8 mouse cellular contexts compared by ENCODE assay signal in genomic region chr17:24470701-24471527, GRCm38 (mm10). TPM values are rescaled to one million over a fixed set of nuclear protein-coding genes. Genes with fewer than 3 reads are reported as not detected.
DNase-seq lines count a peak whose midpoint lies in the region; ATAC-seq and TF ChIP-seq lines count a peak whose summit lies in the region.

No protein-coding gene starts in this region.

- peak overlapping the region; percentile 88 for H3K9ac ChIP-seq in embryonic facial prominence, embryonic 11.5 days (replicated peaks; ENCODE audit: low read length)
- peak overlapping the region; percentile 89 for H3K9ac ChIP-seq in hindbrain, embryonic 11.5 days (ENCODE audit: low read depth, low read length)
- H3K9ac ChIP-seq in liver, embryonic 11.5 days (ENCODE audit: low read depth, low read length) = peak overlapping the region; percentile 99
- H3K9ac ChIP-seq in neural tube, embryonic 15.5 days (replicated peaks) = peak overlapping the region; percentile 92

- ATAC-seq in embryonic facial prominence, embryonic 11.5 days (replicated peaks; ENCODE audit: insufficient number of reproducible peaks, low FRiP score, low TSS enrichment, low read depth) = 0 out of 2 replicates have a peak, but pooled peaks have one; percentile 4
- ATAC-seq in hindbrain, embryonic 11.5 days (ENCODE audit: low FRiP score) = peak; percentile 31
- peak; percentile 44 for ATAC-seq in liver, embryonic 11.5 days (replicated peaks; ENCODE audit: low FRiP score)
- ATAC-seq in neural tube, embryonic 15.5 days (ENCODE audit: low FRiP score) = peak; percentile 21

- no peaks in the 10 kb centered on the region for H3K27me3 ChIP-seq in embryonic facial prominence, embryonic 11.5 days (ENCODE audit: control insufficient read depth, insufficient read depth, low read length)
- no peaks in the 10 kb centered on the region for H3K27me3 ChIP-seq in hindbrain, embryonic 11.5 days (ENCODE audit: control insufficient read depth, insufficient read depth, low read length)
- H3K27me3 ChIP-seq in liver, embryonic 11.5 days (replicated peaks; ENCODE audit: control insufficient read depth, insufficient read depth, low read length) = no peaks in the 10 kb centered on the region
- no peaks in the 10 kb centered on the region for H3K27me3 ChIP-seq in neural tube, embryonic 15.5 days (replicated peaks)

- TF ChIP-seq CTCF in layer of hippocampus, adult 2 months (conservative IDR thresholded peaks at IDR 0.05) = no peak

- 1% methylated on average over 67 of the region's 68 CpGs for WGBS in embryonic facial prominence, embryonic 11.5 days
- WGBS in hindbrain, embryonic 11.5 days = 1% methylated on average over 68 of the region's 68 CpGs
- under 1% methylated on average over 68 of the region's 68 CpGs for WGBS in liver, embryonic 11.5 days
- WGBS in neural tube, embryonic 15.5 days = under 1% methylated on average over 68 of the region's 68 CpGs

- H3K4me1 ChIP-seq in embryonic facial prominence, embryonic 11.5 days (ENCODE audit: control insufficient read depth, insufficient read depth, low read length) = no peaks in the 10 kb centered on the region; the same call in 1 of the 2 replicates
- H3K4me1 ChIP-seq in hindbrain, embryonic 11.5 days (replicated peaks; ENCODE audit: control insufficient read depth, insufficient read depth, low read length) = peaks cover 10% of the 10 kb centered on the region
- peaks cover 16% of the 10 kb centered on the region for H3K4me1 ChIP-seq in liver, embryonic 11.5 days (replicated peaks; ENCODE audit: control insufficient read depth, insufficient read depth, low read length)
- peaks cover 43% of the 10 kb centered on the region for H3K4me1 ChIP-seq in neural tube, embryonic 15.5 days

- H3K27ac ChIP-seq in layer of hippocampus, adult 2 months = peak overlapping the region; percentile 96
- H3K27ac ChIP-seq in embryonic facial prominence, embryonic 11.5 days (replicated peaks; ENCODE audit: low read depth, low read length) = peak overlapping the region; percentile 65
- H3K27ac ChIP-seq in hindbrain, embryonic 11.5 days (ENCODE audit: low read depth, low read length) = peak overlapping the region; percentile 80
- peak overlapping the region; percentile 95 for H3K27ac ChIP-seq in liver, embryonic 11.5 days (ENCODE audit: low read depth, low read length)
- H3K27ac ChIP-seq in neural tube, embryonic 15.5 days (replicated peaks) = peak overlapping the region; percentile 91

- no peaks in the 10 kb centered on the region; the same call in none of the 2 replicates for H3K36me3 ChIP-seq in embryonic facial prominence, embryonic 11.5 days (replicated peaks; ENCODE audit: control insufficient read depth, insufficient read depth, low read depth, low read length)
- 0 out of 2 replicates have a peak, but pooled peaks cover 2% of the 10 kb centered on the region for H3K36me3 ChIP-seq in hindbrain, embryonic 11.5 days (ENCODE audit: control insufficient read depth, insufficient read depth, low read length)
- peaks cover 15% of the 10 kb centered on the region; the same call in 1 of the 2 replicates for H3K36me3 ChIP-seq in liver, embryonic 11.5 days (ENCODE audit: control insufficient read depth, insufficient read depth, low read length)
- H3K36me3 ChIP-seq in neural tube, embryonic 15.5 days = peaks cover 21% of the 10 kb centered on the region

- H3K9me3 ChIP-seq in embryonic facial prominence, embryonic 11.5 days (replicated peaks; ENCODE audit: control insufficient read depth, low read length) = no peaks in the 10 kb centered on the region
- H3K9me3 ChIP-seq in hindbrain, embryonic 11.5 days (ENCODE audit: control insufficient read depth, low read length) = no peaks in the 10 kb centered on the region
- no peaks in the 10 kb centered on the region for H3K9me3 ChIP-seq in liver, embryonic 11.5 days (ENCODE audit: control insufficient read depth, low read length)
- H3K9me3 ChIP-seq in neural tube, embryonic 15.5 days (replicated peaks) = no peaks in the 10 kb centered on the region

- H3K4me2 ChIP-seq in embryonic facial prominence, embryonic 11.5 days (ENCODE audit: low read depth, low read length) = peak overlapping the region; percentile 97
- peak overlapping the region; percentile 99 for H3K4me2 ChIP-seq in hindbrain, embryonic 11.5 days (replicated peaks; ENCODE audit: low read depth, low read length)
- peak overlapping the region; percentile 98 for H3K4me2 ChIP-seq in liver, embryonic 11.5 days
- H3K4me2 ChIP-seq in neural tube, embryonic 15.5 days = peak overlapping the region; percentile 99

- peak overlapping the region; percentile 94 for H3K4me3 ChIP-seq in layer of hippocampus, adult 2 months
- H3K4me3 ChIP-seq in embryonic facial prominence, embryonic 11.5 days (ENCODE audit: low read depth, low read length) = peak overlapping the region; percentile 86
- H3K4me3 ChIP-seq in hindbrain, embryonic 11.5 days (ENCODE audit: low read depth, low read length) = peak overlapping the region; percentile 93
- peak overlapping the region; percentile 89 for H3K4me3 ChIP-seq in liver, embryonic 11.5 days (ENCODE audit: low read depth, low read length)
- peak overlapping the region; percentile 92 for H3K4me3 ChIP-seq in neural tube, embryonic 15.5 days (replicated peaks)

- DNase-seq in layer of hippocampus, adult 2 months (ENCODE audit: low spot score in 2 of 2) = no peak
- no peak for DNase-seq in layer of hippocampus, adult 9-11 months
- DNase-seq in R1 (ENCODE audit: low read depth, low spot score) = peak; percentile 36
- peak; percentile 26 for DNase-seq in embryonic facial prominence, embryonic 11.5 days (ENCODE audit: low spot score)
- no peak for DNase-seq in hindbrain, embryonic 11.5 days (ENCODE audit: low spot score)
- peak; percentile 64 for DNase-seq in liver, embryonic 11.5 days (ENCODE audit: low spot score)
- DNase-seq in natural killer cell, adult 2 months (ENCODE audit: low spot score in 2 of 2) = no peak

RNA-seq across cellular contexts. Expression of gene Pgp, which starts 0.7 kb away (rescaled TPM):
- 10 to 100 TPM; 58.2 to 62.7 TPM for total RNA-seq in layer of hippocampus, adult 2 months (2021)
- polyA plus RNA-seq in embryonic facial prominence, embryonic 11.5 days (2014; fragmentation: Nextera tagmentation; extraction: Ambion mirVana) = 53.7 and 54.9 TPM in 2 replicates
- polyA plus RNA-seq in hindbrain, embryonic 11.5 days (2014; fragmentation: Nextera tagmentation; extraction: Ambion mirVana) = 60.1 and 64.6 TPM in 2 replicates
- polyA plus RNA-seq in liver, embryonic 11.5 days (2014; fragmentation: Nextera tagmentation; extraction: Ambion mirVana) = 119 and 123 TPM in 2 replicates
- polyA plus RNA-seq in neural tube, embryonic 15.5 days (2015; fragmentation: Nextera tagmentation; extraction: Ambion mirVana) = 76.1 and 79.7 TPM in 2 replicates

RNA-seq across cellular contexts. Expression of gene E4f1, which starts 0.8 kb away (rescaled TPM):
- total RNA-seq in layer of hippocampus, adult 2 months (2021) = 10 to 100 TPM; 34.0 to 39.4 TPM
- 10.3 and 11.1 TPM in 2 replicates for polyA plus RNA-seq in embryonic facial prominence, embryonic 11.5 days (2014; fragmentation: Nextera tagmentation; extraction: Ambion mirVana)
- polyA plus RNA-seq in hindbrain, embryonic 11.5 days (2014; fragmentation: Nextera tagmentation; extraction: Ambion mirVana) = 17.5 and 19.9 TPM in 2 replicates
- 20.0 and 23.5 TPM in 2 replicates for polyA plus RNA-seq in liver, embryonic 11.5 days (2014; fragmentation: Nextera tagmentation; extraction: Ambion mirVana)
- polyA plus RNA-seq in neural tube, embryonic 15.5 days (2015; fragmentation: Nextera tagmentation; extraction: Ambion mirVana) = 46.3 and 49.5 TPM in 2 replicates

RNA-seq across cellular contexts. Expression of gene Bricd5, which starts 2.8 kb away (rescaled TPM):
- total RNA-seq in layer of hippocampus, adult 2 months (2021) = 1 to 10 TPM; 2.0 to 2.3 TPM
- 0.42 TPM in 1 of 2 replicates, not detected in the other for polyA plus RNA-seq in embryonic facial prominence, embryonic 11.5 days (2014; fragmentation: Nextera tagmentation; extraction: Ambion mirVana)
- 0.86 and 1.8 TPM in 2 replicates for polyA plus RNA-seq in hindbrain, embryonic 11.5 days (2014; fragmentation: Nextera tagmentation; extraction: Ambion mirVana)
- polyA plus RNA-seq in liver, embryonic 11.5 days (2014; fragmentation: Nextera tagmentation; extraction: Ambion mirVana) = 0.25 and 0.26 TPM in 2 replicates
- 0.73 TPM in 1 of 2 replicates, not detected in the other for polyA plus RNA-seq in neural tube, embryonic 15.5 days (2015; fragmentation: Nextera tagmentation; extraction: Ambion mirVana)

RNA-seq across cellular contexts. Expression of gene Mlst8, which starts 8.0 kb away (rescaled TPM):
- 10 to 100 TPM; 36.0 to 44.9 TPM for total RNA-seq in layer of hippocampus, adult 2 months (2021)
- polyA plus RNA-seq in embryonic facial prominence, embryonic 11.5 days (2014; fragmentation: Nextera tagmentation; extraction: Ambion mirVana) = 30.3 and 32.0 TPM in 2 replicates
- polyA plus RNA-seq in hindbrain, embryonic 11.5 days (2014; fragmentation: Nextera tagmentation; extraction: Ambion mirVana) = 27.8 and 37.7 TPM in 2 replicates
- polyA plus RNA-seq in liver, embryonic 11.5 days (2014; fragmentation: Nextera tagmentation; extraction: Ambion mirVana) = 22.3 TPM in 2 replicates
- polyA plus RNA-seq in neural tube, embryonic 15.5 days (2015; fragmentation: Nextera tagmentation; extraction: Ambion mirVana) = 29.5 and 33.1 TPM in 2 replicates

RNA-seq across cellular contexts. Expression of gene Caskin1, which starts 17.5 kb away (rescaled TPM):
- total RNA-seq in layer of hippocampus, adult 2 months (2021) = 100 to 1,000 TPM; 153 to 158 TPM
- polyA plus RNA-seq in embryonic facial prominence, embryonic 11.5 days (2014; fragmentation: Nextera tagmentation; extraction: Ambion mirVana) = 2.6 and 2.8 TPM in 2 replicates
- polyA plus RNA-seq in hindbrain, embryonic 11.5 days (2014; fragmentation: Nextera tagmentation; extraction: Ambion mirVana) = 6.4 and 9.2 TPM in 2 replicates
- 0.47 and 0.56 TPM in 2 replicates for polyA plus RNA-seq in liver, embryonic 11.5 days (2014; fragmentation: Nextera tagmentation; extraction: Ambion mirVana)
- 42.7 and 53.4 TPM in 2 replicates for polyA plus RNA-seq in neural tube, embryonic 15.5 days (2015; fragmentation: Nextera tagmentation; extraction: Ambion mirVana)

Comparison
In these comparisons a context has a peak if more than half of its experiments do, and no peak if none do; other contexts are left out.
1. DNase-seq: peak in R1 (single experiment), embryonic facial prominence, embryonic 11.5 days (single experiment) and liver, embryonic 11.5 days (single experiment); none in layer of hippocampus, adult 2 months (0 of 2), layer of hippocampus, adult 9-11 months (single experiment), hindbrain, embryonic 11.5 days (single experiment) and natural killer cell, adult 2 months (0 of 2).
2. Peak in every context shown above with its lines, with median percentiles within 50 percentile points of each other: H3K27ac ChIP-seq, H3K4me3 ChIP-seq, ATAC-seq, H3K4me2 ChIP-seq and H3K9ac ChIP-seq.